Mouse (Mus musculus) heart, embryonic 15.5 days (tissue): ENCODE measurements around the gene Tor4a. TPM values are rescaled to one million over a fixed set of nuclear protein-coding genes. Genes with fewer than 3 reads are reported as not detected.

Experiments
- ATAC-seq: fragments of 200-750 bp; cut with Nextera tagmentation; replicated peaks from 2 replicates; pipeline ENCODE4 v1.8.0; 2017; ENCODE audit warnings: low read depth, moderate TSS enrichment; ENCODE audit not compliant: insufficient number of reproducible peaks, insufficient read depth, low FRiP score
- H3K27ac ChIP-seq: fragments of 300-500 bp; sonication (generic); 2 replicates; pipeline ENCODE4 v1.5.1; 2015; ENCODE audit warnings: mild to moderate bottlenecking, inconsistent platforms
- H3K27me3 ChIP-seq: fragments of 300-500 bp; sonication (generic); 2 replicates; pipeline ENCODE4 v1.6.1; 2015; ENCODE audit warnings: inconsistent platforms
- H3K36me3 ChIP-seq: fragments of 300-500 bp; sonication (generic); 2 replicates; pipeline ENCODE4 v1.6.1; 2015; ENCODE audit warnings: mild to moderate bottlenecking, inconsistent platforms
- H3K4me1 ChIP-seq: fragments of 300-500 bp; sonication (generic); replicated peaks from 2 replicates; pipeline ENCODE4 v1.6.1; 2015; ENCODE audit warnings: inconsistent platforms
- H3K4me2 ChIP-seq: fragments of 300-500 bp; sonication (generic); 2 replicates; pipeline ENCODE4 v1.6.1; 2015; ENCODE audit warnings: inconsistent platforms, mild to moderate bottlenecking, moderate library complexity
- H3K4me3 ChIP-seq: fragments of 300-500 bp; sonication (generic); 2 replicates; pipeline ENCODE4 v1.5.1; 2015; ENCODE audit warnings: mild to moderate bottlenecking, inconsistent platforms
- H3K9ac ChIP-seq: fragments of 300-500 bp; sonication (generic); 2 replicates; pipeline ENCODE4 v1.6.1; 2015; ENCODE audit warnings: mild to moderate bottlenecking, inconsistent platforms
- H3K9me3 ChIP-seq: fragments of 300-500 bp; sonication (generic); replicated peaks from 2 replicates; pipeline ENCODE4 v1.6.1; 2016; ENCODE audit warnings: inconsistent platforms
- WGBS: fragments of 180-500 bp; shearing (Covaris S2); methylation state at CpG from one replicate; pipeline ENCODE4 v1.1.7; 2015; ENCODE audit warnings: mixed read lengths; 5-methylcytosine and 5-hydroxymethylcytosine counted together
- polyA plus RNA-seq: library from polyadenylated mRNA; unstranded; fragments of >200 nt; fragmentation: Nextera tagmentation; extraction: Ambion mirVana; gene quantifications from 2 replicates; pipeline ENCODE4 v1.2.1, GENCODE M21; 2015

Tor4a gene
- polyA plus RNA-seq, 1 experiment from 2014 or later, result 5.8 TPM

- ATAC-seq, result no peak
- Histone ChIP-seq H3K4me3 (no peak overlapping the region), H3K27ac (peak overlapping the region; percentile 65), H3K4me1 (peaks cover 54% of the 10 kb centered on the region), H3K36me3 (no peaks in the 10 kb centered on the region), H3K9me3 (no peaks in the 10 kb centered on the region), H3K9ac (no peak overlapping the region), H3K27me3 (peaks cover 25% of the 10 kb centered on the region), H3K4me2 (peak overlapping the region; percentile 5; the same call in 1 of the 2 replicates)
- 14% methylated on average over 6 of the region's 6 CpGs for WGBS
These were observed 19.0 kb downstream of the Tor4a start for GRCm38 (mm10) chr2:25177685-25178084.

DNA sequence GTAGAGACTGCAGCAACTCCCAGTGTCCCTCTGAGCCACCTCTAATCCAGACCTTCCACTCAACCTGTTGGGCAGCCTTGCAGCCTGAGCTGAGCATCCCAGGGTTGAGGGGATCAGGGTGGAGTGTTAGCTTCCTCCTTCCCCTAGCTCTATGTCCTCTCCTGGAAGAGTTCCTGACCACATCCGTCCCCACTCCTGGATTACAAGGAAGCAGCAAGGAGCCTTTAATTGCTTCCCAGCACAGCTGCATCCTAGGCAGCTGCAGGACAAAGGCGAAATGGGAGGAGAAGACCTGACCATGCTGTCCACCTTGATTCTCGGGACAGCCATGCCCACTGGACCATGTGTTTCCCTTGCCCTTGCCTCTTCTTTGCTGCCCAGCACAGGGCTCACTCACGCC, 19.6 kb downstream of the Tor4a start:
- 40% methylated on average over 4 of the region's 4 CpGs for WGBS
- Histone ChIP-seq H3K4me3 (no peak overlapping the region), H3K36me3 (no peaks in the 10 kb centered on the region), H3K9me3 (no peaks in the 10 kb centered on the region), H3K4me1 (peaks cover 50% of the 10 kb centered on the region), H3K27ac (peak overlapping the region; percentile 65), H3K27me3 (peaks cover 23% of the 10 kb centered on the region), H3K9ac (no peak overlapping the region), H3K4me2 (no peak overlapping the region; the same call in 1 of the 2 replicates)
- ATAC-seq, result no peak

DNA sequence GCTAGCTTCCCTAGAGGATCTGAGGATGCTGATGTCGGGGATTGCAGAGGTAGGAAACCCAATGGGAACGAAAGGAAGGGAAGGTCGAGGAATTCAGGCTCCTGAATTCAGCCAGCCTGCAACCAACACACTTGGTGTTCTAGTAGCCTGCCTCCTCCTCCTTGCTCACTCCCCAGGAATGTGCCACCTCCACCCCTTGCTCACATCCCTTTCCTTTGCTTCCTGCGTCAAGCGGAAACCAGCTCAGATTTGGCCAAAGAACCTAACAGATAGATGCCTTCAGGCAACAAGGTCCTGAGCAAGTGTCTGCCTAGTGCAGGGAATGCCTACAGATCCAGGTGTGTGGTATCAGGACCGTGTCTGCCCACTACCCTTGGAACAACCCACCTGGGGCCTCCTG, 20.1 kb downstream of the Tor4a start:
- H3K9me3 ChIP-seq, result no peaks in the 10 kb centered on the region
- WGBS, result 38% methylated on average over 6 of the region's 6 CpGs
- H3K27ac ChIP-seq, result peak overlapping the region; percentile 65; the same call in 1 of the 2 replicates
- H3K4me2 ChIP-seq, result no peak overlapping the region
- H3K9ac ChIP-seq, result no peak overlapping the region
- peaks cover 23% of the 10 kb centered on the region for H3K27me3 ChIP-seq
- H3K4me3 ChIP-seq, result no peak overlapping the region
- no peaks in the 10 kb centered on the region for H3K36me3 ChIP-seq
- ATAC-seq, result no peak
- peaks cover 46% of the 10 kb centered on the region for H3K4me1 ChIP-seq

DNA sequence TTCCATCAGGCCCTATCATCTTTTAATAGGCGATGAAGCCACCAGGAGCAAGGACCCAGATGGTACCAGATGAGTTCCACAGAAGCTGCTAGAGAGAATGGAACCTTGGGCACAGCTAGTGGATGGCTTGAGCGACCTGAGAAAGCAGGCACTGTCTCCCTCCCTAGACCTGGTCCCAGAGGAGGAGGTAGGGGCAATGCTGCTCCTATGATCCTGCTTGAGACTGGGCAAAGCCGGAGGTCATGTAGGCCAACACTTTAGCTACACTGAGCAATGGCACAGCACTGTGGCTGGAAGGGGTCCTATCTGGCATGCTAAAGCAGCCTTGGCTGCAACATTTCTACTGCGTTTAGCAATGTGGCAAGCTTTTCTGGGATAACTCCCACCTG, 21.0 kb downstream of the Tor4a start:
- Histone ChIP-seq H3K36me3 (no peaks in the 10 kb centered on the region), H3K27me3 (peaks cover 23% of the 10 kb centered on the region), H3K4me2 (no peak overlapping the region), H3K27ac (no peak overlapping the region), H3K4me1 (peaks cover 38% of the 10 kb centered on the region), H3K9ac (no peak overlapping the region), H3K9me3 (no peaks in the 10 kb centered on the region), H3K4me3 (no peak overlapping the region)
- no peak for ATAC-seq
- WGBS, result 80% methylated on average over 4 of the region's 4 CpGs

DNA sequence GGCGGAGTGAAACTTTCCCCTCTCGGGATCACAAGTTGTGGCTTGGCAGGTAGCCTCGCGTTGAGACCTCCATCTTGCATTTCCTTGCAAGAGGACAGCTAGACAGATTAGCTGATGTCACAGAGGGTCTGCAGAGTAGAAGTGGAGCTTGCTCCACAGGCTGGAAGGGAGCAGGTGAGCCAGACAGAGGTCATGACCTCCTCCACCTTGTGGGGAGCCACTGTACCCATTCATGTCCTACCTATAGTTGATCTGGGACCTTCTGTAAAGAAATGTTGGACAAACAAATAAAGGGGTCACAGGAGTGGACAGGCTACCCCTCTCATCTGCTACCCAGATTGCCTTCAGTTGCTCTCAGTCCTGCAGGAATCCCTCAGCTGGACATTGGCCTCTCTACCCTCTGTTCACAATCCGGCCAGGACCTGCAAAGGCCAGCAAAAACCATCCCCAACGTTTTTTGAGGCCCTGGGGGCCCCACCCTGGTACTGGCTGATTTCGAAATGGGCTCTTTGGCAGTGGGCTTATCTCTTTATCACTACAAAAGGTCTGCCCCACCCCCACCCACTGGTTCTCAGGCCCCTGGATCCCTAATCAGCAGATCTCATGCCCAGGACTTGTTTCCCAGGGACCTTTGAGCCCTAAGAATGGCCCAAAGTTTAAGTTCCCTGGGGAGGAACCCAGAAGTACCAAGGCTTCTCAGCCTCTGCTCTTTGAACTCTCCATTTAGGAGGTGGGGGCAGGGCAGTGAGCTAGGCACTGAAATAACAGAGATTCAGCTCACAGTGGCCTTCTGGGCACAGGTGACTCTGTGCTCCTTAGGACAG, 21.6 kb downstream of the Tor4a start:
- no peak for ATAC-seq
- no peak overlapping the region for H3K4me3 ChIP-seq
- H3K9me3 ChIP-seq, result no peaks in the 10 kb centered on the region
- H3K27me3 ChIP-seq, result peaks cover 23% of the 10 kb centered on the region
- H3K4me1 ChIP-seq, result peaks cover 40% of the 10 kb centered on the region
- H3K27ac ChIP-seq, result no peak overlapping the region
- H3K9ac ChIP-seq, result no peak overlapping the region
- H3K4me2 ChIP-seq, result no peak overlapping the region
- WGBS, result 55% methylated on average over 7 of the region's 7 CpGs
- no peaks in the 10 kb centered on the region for H3K36me3 ChIP-seq

GRCm38 (mm10) chr2:25173821-25174220, 22.9 kb downstream of the Tor4a start:
- H3K27me3 ChIP-seq, result peaks cover 15% of the 10 kb centered on the region
- no peak overlapping the region for H3K27ac ChIP-seq
- no peaks in the 10 kb centered on the region for H3K36me3 ChIP-seq
- no peak overlapping the region for H3K4me3 ChIP-seq
- H3K4me2 ChIP-seq, result no peak overlapping the region
- peaks cover 47% of the 10 kb centered on the region for H3K4me1 ChIP-seq
- WGBS, result 90% methylated on average over 4 of the region's 4 CpGs
- no peaks in the 10 kb centered on the region for H3K9me3 ChIP-seq
- no peak overlapping the region for H3K9ac ChIP-seq
- no peak for ATAC-seq

DNA sequence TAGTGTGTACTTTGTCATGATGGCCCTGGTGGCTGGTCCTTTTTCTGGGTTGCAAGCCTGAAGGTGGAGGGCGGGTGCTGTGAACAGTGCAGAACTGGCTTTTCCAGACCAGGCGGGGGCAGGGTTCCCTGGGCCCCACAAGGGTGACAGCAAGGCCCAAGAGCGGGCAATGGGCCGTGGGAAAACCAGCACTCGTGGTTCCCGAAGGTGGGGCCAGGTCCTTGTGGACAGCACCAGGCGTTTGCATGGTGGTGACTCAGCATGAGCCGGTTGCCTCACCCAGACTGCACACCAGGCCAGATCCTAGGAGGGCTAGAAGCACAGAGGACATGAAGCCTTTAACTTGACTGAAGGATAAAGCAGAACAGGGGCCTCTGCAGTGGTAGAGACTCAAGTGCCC, 24.1 kb downstream of the Tor4a start:
- H3K27ac ChIP-seq, result no peak overlapping the region
- no peaks in the 10 kb centered on the region for H3K36me3 ChIP-seq
- H3K4me1 ChIP-seq, result peaks cover 44% of the 10 kb centered on the region
- no peak overlapping the region for H3K4me3 ChIP-seq
- no peak overlapping the region for H3K4me2 ChIP-seq
- 60% methylated on average over 8 of the region's 8 CpGs for WGBS
- H3K27me3 ChIP-seq, result peaks cover 10% of the 10 kb centered on the region; the same call in 1 of the 2 replicates
- no peak overlapping the region for H3K9ac ChIP-seq
- no peak for ATAC-seq
- no peaks in the 10 kb centered on the region for H3K9me3 ChIP-seq

GRCm38 (mm10) chr2:25171769-25172153, 24.9 kb downstream of the Tor4a start:
- Histone ChIP-seq H3K4me3 (no peak overlapping the region), H3K27ac (no peak overlapping the region), H3K27me3 (peaks cover 9% of the 10 kb centered on the region; the same call in 1 of the 2 replicates), H3K9me3 (no peaks in the 10 kb centered on the region), H3K4me1 (peaks cover 44% of the 10 kb centered on the region), H3K4me2 (no peak overlapping the region), H3K36me3 (no peaks in the 10 kb centered on the region), H3K9ac (no peak overlapping the region)
- 62% methylated on average over 1 of the region's 1 CpGs for WGBS
- no peak for ATAC-seq

DNA sequence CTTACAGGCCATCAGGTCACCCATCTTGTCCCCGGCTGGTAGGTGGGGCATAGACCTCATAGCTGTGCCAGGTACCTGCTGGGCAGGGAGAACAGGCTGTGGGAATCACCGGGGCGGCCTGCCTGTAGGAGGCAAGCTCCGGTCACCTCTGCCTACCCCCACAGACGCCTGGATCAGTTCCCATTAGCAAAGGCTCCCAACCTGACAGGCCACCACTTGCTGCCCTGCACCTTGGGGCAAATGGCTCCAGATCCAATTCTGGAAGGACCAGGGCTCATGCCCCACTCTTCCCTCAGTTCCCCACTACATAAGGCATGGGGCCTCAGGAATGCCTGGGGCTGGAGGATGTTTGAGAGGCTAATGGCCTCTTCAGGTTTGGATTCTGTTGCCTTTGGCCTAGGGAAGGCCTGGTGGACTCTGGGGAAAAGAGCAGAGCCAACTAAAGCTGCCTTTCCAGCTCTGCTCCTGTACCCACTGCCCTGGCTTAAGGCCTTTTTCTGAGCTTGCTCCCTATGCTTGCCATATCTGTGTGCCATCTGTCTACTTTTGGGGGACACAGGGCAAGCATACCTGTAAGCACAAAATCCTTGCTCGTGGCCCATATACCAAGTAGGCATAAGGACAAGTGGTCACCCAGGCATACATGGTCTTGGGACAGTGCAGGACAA, 25.5 kb downstream of the Tor4a start:
- Histone ChIP-seq H3K36me3 (no peaks in the 10 kb centered on the region), H3K9ac (no peak overlapping the region), H3K4me2 (no peak overlapping the region), H3K27ac (no peak overlapping the region), H3K4me3 (no peak overlapping the region), H3K9me3 (no peaks in the 10 kb centered on the region), H3K4me1 (peaks cover 38% of the 10 kb centered on the region), H3K27me3 (peaks cover 6% of the 10 kb centered on the region; the same call in 1 of the 2 replicates)
- WGBS, result 75% methylated on average over 6 of the region's 6 CpGs
- ATAC-seq, result no peak

GRCm38 (mm10) chr2:25170326-25171100, 26.2 kb downstream of the Tor4a start:
- ATAC-seq, result no peak
- H3K36me3 ChIP-seq, result no peaks in the 10 kb centered on the region
- peaks cover 34% of the 10 kb centered on the region for H3K4me1 ChIP-seq
- H3K9me3 ChIP-seq, result no peaks in the 10 kb centered on the region
- H3K27me3 ChIP-seq, result 0 out of 2 replicates have a peak, but pooled peaks cover 2% of the 10 kb centered on the region
- peak overlapping the region; percentile 40; the same call in 1 of the 2 replicates for H3K27ac ChIP-seq
- no peak overlapping the region for H3K9ac ChIP-seq
- WGBS, result 63% methylated on average over 10 of the region's 10 CpGs
- H3K4me3 ChIP-seq, result no peak overlapping the region
- H3K4me2 ChIP-seq, result no peak overlapping the region

DNA sequence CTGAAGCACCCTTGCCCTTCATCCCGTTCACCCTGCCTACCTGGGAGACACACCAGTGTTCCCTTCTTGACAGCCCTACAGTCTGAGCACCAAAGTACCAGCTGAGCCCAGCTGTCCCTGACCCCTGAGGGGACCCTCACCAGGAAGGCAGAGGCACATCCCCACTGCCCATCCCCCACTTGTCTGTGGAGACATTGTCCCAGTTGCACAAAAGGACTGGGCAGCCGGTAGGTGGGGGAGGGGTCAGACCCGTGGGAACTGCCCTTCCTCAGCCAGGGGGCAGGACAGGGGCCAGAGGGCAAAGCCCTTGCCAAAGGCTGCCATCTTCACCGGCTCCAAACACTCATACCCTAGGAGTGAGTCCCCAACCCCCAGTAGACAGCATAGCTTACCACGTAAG, 26.9 kb downstream of the Tor4a start:
- WGBS, result 50% methylated on average over 5 of the region's 5 CpGs
- H3K27me3 ChIP-seq, result no peaks in the 10 kb centered on the region
- H3K9me3 ChIP-seq, result no peaks in the 10 kb centered on the region
- H3K27ac ChIP-seq, result peak overlapping the region; percentile 40; the same call in 1 of the 2 replicates
- no peaks in the 10 kb centered on the region for H3K36me3 ChIP-seq
- ATAC-seq, result no peak
- H3K4me3 ChIP-seq, result no peak overlapping the region
- no peak overlapping the region for H3K9ac ChIP-seq
- peaks cover 32% of the 10 kb centered on the region for H3K4me1 ChIP-seq
- no peak overlapping the region for H3K4me2 ChIP-seq
